Mouse (Mus musculus) forebrain, embryonic 13.5 days (tissue): ENCODE results near the gene Tns1. TPM values are rescaled to one million over a fixed set of nuclear protein-coding genes. Genes with fewer than 3 reads are reported as not detected.

Source experiments
- ATAC-seq: fragments of 200-750 bp; cut with Nextera tagmentation; 2 replicates; pipeline ENCODE4 v1.8.0; 2017
- H3K27ac ChIP-seq: fragments of 300-500 bp; sonication (generic); 2 replicates; pipeline ENCODE4 v1.5.1; 2015; ENCODE audit warnings: inconsistent platforms, mild to moderate bottlenecking, moderate library complexity
- H3K27me3 ChIP-seq: fragments of 300-500 bp; sonication (generic); 2 replicates; pipeline ENCODE4 v1.6.1; 2015; ENCODE audit warnings: mild to moderate bottlenecking, inconsistent platforms
- H3K36me3 ChIP-seq: fragments of 300-500 bp; sonication (generic); 2 replicates; pipeline ENCODE4 v1.6.1; 2015; ENCODE audit warnings: mild to moderate bottlenecking, inconsistent platforms; ENCODE audit not compliant: poor library complexity, severe bottlenecking
- H3K4me1 ChIP-seq: fragments of 300-500 bp; sonication (generic); 2 replicates; pipeline ENCODE4 v1.6.1; 2015; ENCODE audit warnings: inconsistent platforms
- H3K4me2 ChIP-seq: fragments of 300-500 bp; sonication (generic); 2 replicates; pipeline ENCODE4 v1.6.1; 2015; ENCODE audit warnings: inconsistent platforms, mild to moderate bottlenecking, moderate library complexity
- H3K4me3 ChIP-seq: fragments of 300-500 bp; sonication (generic); 2 replicates; pipeline ENCODE4 v1.5.1; 2015; ENCODE audit warnings: mild to moderate bottlenecking, inconsistent platforms
- H3K9ac ChIP-seq: fragments of 300-500 bp; sonication (generic); 2 replicates; pipeline ENCODE4 v1.6.1; 2015; ENCODE audit warnings: mild to moderate bottlenecking, inconsistent platforms
- H3K9me3 ChIP-seq: fragments of 300-500 bp; sonication (generic); replicated peaks from 2 replicates; pipeline ENCODE4 v1.6.1; 2016; ENCODE audit warnings: inconsistent platforms
- WGBS: fragments of 180-500 bp; shearing (Covaris S2); methylation state at CpG from one replicate; pipeline ENCODE4 v1.1.7; 2015; 5-methylcytosine and 5-hydroxymethylcytosine counted together
- polyA plus RNA-seq: library from polyadenylated mRNA; unstranded; fragments of >200 nt; fragmentation: Nextera tagmentation; extraction: Ambion mirVana; gene quantifications from 2 replicates; pipeline ENCODE4 v1.2.1, GENCODE M21; 2015

The Tns1 gene
- polyA plus RNA-seq, 1 experiment from 2014 or later, result 10.4 TPM

DNA sequence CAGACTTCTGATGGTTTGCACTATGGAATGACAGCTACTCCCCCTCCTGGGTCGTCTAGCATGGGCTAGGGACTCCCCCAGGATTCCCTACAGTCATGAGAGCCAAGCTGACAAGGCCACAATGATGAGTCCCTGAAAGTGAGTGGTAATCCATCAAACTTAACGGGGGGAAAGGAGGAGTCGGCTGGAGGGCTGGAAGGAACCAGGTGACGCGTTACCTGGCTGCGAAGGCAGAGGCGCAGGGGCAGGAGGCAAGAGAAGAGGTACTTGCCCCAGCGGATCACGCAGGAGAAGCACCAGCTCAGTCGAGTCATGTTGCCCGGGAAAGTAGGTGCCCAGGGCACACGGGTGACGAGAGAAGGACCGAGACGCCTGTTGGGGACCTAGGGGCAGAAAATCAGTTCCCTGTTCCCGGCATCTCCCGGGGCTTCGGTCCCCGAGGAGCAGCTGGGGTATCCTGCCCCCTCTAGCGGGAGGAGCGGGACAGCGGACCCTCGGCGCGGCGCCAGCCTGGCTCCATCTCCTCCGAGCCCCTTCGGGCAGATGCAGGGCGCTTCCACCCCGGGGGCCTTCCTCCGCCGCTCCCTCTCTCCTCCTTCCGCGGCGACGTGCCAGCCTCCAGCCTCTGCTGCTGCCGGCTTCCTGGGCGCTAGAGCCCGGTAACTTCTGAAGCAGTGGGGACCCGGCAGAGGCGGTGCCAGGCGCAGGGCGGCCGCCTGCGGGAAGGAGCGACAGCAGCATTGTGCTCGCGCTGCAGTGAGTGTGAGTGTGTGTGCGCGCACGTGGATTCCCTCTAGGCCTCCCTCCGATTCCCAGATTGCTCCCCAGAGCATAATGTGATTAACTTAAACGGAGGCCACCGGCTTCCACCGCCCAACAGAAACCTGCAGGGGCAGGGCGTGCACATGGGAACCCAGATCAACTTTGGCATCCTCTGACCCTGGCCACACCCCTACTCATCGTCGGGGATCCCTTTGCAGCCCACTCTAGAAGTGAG lies 25.9 kb downstream of the Tns1 start:
- H3K27ac ChIP-seq, result peak overlapping the region; percentile 86
- peak overlapping the region; percentile 79 for H3K9ac ChIP-seq
- peak; percentile 76 for ATAC-seq
- peak overlapping the region; percentile 87 for H3K4me2 ChIP-seq
- H3K27me3 ChIP-seq, result peaks cover 5% of the 10 kb centered on the region
- H3K36me3 ChIP-seq, result no peaks in the 10 kb centered on the region
- peak overlapping the region; percentile 58 for H3K4me3 ChIP-seq
- peaks cover 76% of the 10 kb centered on the region for H3K4me1 ChIP-seq
- no peaks in the 10 kb centered on the region for H3K9me3 ChIP-seq
- WGBS, result 2% methylated on average over 58 of the region's 58 CpGs

DNA sequence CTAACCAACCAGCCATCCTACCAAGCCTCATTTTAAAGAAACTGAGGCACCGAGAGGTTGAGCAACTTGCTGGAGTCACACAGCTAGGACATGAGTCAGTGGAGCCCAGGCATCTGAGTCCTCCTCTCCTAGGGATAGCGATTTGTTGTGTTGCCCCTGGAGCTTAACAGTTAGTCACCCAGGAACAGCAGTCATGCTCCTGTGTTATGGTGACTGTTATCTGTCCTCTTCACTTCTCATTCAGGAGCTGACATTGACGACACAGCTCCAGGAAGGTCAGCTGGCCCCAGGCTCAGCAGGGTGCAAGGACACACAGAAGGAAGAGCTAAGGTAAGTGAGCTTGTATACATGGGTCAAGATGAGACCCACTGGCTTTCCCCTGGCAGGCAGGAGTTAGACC lies 28.5 kb downstream of the Tns1 start:
- no peak overlapping the region for H3K4me3 ChIP-seq
- H3K9ac ChIP-seq, result no peak overlapping the region
- H3K27me3 ChIP-seq, result peaks cover 5% of the 10 kb centered on the region
- H3K36me3 ChIP-seq, result no peaks in the 10 kb centered on the region
- 59% methylated on average over 3 of the region's 3 CpGs for WGBS
- ATAC-seq, result no peak
- H3K27ac ChIP-seq, result no peak overlapping the region
- no peaks in the 10 kb centered on the region for H3K9me3 ChIP-seq
- no peak overlapping the region for H3K4me2 ChIP-seq
- H3K4me1 ChIP-seq, result peaks cover 73% of the 10 kb centered on the region

DNA sequence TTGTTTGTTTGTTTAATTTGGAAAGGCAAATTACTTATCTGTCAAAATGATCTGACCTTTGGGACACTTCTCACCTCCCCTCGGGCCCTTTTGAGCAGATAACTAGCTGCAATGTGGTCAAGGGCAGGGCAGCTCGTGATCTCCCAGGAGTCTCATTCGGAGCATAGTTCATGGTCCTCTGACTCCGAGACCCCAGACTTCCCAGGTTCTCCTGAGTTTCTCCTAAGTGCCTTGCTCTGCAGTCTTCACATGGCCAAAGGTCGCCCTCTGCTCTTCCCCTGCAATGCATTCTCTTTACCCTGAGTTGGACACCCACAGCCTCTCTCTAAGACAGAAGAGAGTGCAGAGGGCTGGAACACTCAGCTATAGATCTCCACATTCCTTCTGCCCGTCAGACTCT lies 29.0 kb downstream of the Tns1 start:
- no peak for ATAC-seq
- Histone ChIP-seq H3K4me1 (peaks cover 72% of the 10 kb centered on the region), H3K9ac (no peak overlapping the region), H3K9me3 (no peaks in the 10 kb centered on the region), H3K4me2 (no peak overlapping the region), H3K4me3 (no peak overlapping the region), H3K27me3 (peaks cover 5% of the 10 kb centered on the region), H3K36me3 (no peaks in the 10 kb centered on the region), H3K27ac (no peak overlapping the region)
- 71% methylated on average over 6 of the region's 6 CpGs for WGBS

DNA sequence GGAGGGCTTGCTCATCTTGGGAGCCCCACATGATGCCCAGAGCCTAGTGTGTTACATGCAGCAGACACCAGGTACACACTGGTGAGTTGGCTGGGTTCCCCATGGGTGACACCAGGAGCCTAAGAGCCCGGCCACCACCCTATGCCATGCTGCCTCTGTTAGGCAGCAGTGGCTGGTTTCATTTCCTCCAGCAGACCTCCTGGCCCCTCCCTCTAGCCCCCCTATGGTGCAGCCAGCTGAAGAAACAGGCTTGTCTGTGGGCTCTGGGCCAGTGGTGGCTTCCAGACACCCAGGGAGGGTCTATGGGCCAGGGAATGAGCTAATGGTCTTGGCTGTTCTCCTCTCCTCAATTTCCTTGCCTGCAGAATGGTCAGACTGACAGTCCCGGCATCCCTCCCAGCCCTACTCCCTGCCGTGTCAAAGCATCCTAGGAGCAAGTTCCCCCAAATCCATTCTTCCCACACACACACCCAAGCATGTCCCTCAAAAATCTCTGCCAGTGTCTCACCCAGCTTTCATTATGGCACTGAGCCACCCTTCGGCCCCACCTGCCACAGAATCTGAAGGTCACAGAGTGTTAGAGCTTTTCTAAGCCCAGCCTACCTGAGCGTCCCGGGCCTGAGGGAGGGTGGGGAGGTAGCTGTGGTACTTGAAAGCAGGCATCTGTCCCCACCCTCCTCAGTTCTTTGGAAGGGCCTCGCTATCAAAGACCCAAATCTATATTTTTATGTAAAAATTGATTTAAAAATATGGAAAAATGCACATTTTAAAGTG lies 29.6 kb downstream of the Tns1 start:
- no peaks in the 10 kb centered on the region for H3K9me3 ChIP-seq
- H3K4me3 ChIP-seq, result no peak overlapping the region
- H3K4me1 ChIP-seq, result peaks cover 66% of the 10 kb centered on the region
- H3K36me3 ChIP-seq, result no peaks in the 10 kb centered on the region
- peaks cover 4% of the 10 kb centered on the region for H3K27me3 ChIP-seq
- H3K9ac ChIP-seq, result no peak overlapping the region
- 0 out of 2 replicates have a peak, but pooled peaks have one; percentile 5 for ATAC-seq
- H3K27ac ChIP-seq, result no peak overlapping the region
- no peak overlapping the region for H3K4me2 ChIP-seq
- 48% methylated on average over 7 of the region's 7 CpGs for WGBS

DNA sequence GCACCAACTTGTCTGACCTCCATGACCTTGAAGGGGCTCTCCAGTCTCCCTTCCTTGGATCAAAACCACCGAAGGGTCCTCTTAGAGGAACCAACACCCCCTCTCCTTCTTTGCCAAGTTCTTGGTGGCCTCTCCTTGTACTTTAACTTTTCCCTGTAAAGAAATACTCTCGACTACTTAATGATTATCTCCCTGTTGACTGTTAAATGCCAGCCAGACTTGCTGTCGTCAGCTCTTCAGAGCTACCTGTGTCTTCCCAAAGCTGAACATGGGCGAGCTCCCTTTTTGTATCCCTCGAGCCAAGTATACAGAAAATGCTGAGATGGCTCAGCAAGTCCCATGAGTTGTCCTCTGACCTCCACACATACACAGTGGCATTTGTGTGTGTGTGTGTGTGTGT lies 30.8 kb downstream of the Tns1 start:
- Histone ChIP-seq H3K36me3 (no peaks in the 10 kb centered on the region), H3K27ac (no peak overlapping the region), H3K4me1 (peaks cover 57% of the 10 kb centered on the region), H3K27me3 (peaks cover 2% of the 10 kb centered on the region; the same call in 1 of the 2 replicates), H3K4me3 (no peak overlapping the region), H3K9me3 (no peaks in the 10 kb centered on the region), H3K4me2 (no peak overlapping the region), H3K9ac (no peak overlapping the region)
- no peak for ATAC-seq
- 82% methylated on average over 5 of the region's 5 CpGs for WGBS

DNA sequence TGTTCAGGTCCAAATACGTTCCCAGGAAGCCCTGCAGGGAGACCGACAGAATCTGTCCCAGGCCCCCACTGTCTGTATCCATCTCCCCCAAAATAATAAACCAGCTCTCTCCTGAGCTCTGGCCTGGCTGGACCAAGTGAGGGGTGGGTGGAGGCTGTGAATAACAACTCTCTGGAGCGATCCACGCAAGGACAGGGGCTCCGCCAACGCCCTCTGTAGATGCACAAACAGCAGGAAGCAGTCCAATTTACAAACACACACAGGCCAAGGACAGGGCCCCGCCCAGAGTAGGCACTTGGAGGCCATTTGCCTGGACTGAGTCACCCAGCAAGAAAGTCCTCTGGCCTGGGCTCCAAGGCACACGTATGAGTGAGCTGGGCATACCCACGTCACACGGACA lies 32.0 kb downstream of the Tns1 start:
- Histone ChIP-seq H3K9ac (no peak overlapping the region), H3K36me3 (no peaks in the 10 kb centered on the region), H3K4me2 (no peak overlapping the region), H3K4me1 (peaks cover 45% of the 10 kb centered on the region), H3K27me3 (peaks cover 2% of the 10 kb centered on the region; the same call in 1 of the 2 replicates), H3K4me3 (no peak overlapping the region), H3K9me3 (no peaks in the 10 kb centered on the region), H3K27ac (no peak overlapping the region; the same call in 1 of the 2 replicates)
- 54% methylated on average over 10 of the region's 10 CpGs for WGBS
- no peak for ATAC-seq

DNA sequence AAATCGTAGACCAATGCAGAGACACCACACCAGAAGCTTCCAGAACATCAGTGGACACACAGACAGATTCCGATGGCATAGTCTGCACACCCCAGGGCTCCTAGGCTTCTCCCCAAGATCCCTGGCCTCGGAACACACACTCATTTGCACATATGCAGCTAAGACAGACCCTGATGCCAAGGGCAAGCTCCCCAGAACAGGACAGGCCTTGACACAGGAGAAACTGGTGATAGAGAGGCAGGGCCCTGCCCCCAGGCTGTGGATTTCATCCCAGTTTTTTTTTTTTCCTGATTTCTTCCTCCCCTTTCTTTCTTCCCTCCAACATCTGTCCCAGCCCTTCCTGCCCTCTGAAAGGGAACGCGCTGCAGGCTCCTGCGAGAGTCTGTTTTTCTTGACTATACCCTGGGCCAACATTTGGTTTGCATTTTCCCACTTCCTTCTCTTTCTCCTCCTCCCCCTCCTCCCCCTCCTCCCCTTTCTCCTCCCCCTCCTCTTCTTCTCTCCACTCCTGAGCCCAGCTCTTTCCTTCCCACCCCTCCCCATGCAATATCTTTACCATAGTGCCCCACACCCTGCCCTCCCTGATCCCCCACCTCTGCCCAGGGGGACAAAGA lies 32.5 kb downstream of the Tns1 start:
- Histone ChIP-seq H3K9me3 (no peaks in the 10 kb centered on the region), H3K9ac (no peak overlapping the region), H3K4me2 (no peak overlapping the region), H3K27ac (0 out of 2 replicates have a peak overlapping the region, but pooled peaks have one; percentile 16), H3K36me3 (no peaks in the 10 kb centered on the region), H3K4me1 (peaks cover 43% of the 10 kb centered on the region), H3K27me3 (peaks cover 2% of the 10 kb centered on the region; the same call in 1 of the 2 replicates), H3K4me3 (no peak overlapping the region)
- 43% methylated on average over 6 of the region's 6 CpGs for WGBS
- ATAC-seq, result no peak

DNA sequence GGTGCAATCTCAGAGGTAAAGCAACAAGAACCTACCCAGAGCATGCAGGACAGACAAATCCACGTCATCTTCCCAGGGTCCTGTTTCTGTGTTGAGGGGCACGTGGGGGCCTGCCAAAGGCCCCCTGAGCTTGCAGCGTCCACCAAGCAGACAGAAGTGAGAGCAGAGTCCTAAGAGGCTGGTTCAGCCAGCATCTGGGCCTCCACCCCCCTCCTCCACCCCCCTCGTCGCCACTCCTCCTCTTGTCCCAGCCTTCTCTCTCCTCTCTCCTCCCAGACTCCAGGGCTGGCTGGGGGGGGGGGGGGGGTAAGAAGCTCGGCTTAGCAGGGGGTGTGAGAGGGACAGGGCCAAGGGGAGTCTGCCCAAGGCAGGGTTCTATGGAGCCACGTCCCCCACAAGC lies 33.1 kb downstream of the Tns1 start:
- no peak for ATAC-seq
- Histone ChIP-seq H3K36me3 (no peaks in the 10 kb centered on the region), H3K4me2 (no peak overlapping the region), H3K4me1 (peaks cover 38% of the 10 kb centered on the region), H3K9ac (no peak overlapping the region), H3K4me3 (no peak overlapping the region), H3K9me3 (no peaks in the 10 kb centered on the region), H3K27ac (no peak overlapping the region), H3K27me3 (peaks cover 2% of the 10 kb centered on the region; the same call in 1 of the 2 replicates)
- 25% methylated on average over 7 of the region's 7 CpGs for WGBS

DNA sequence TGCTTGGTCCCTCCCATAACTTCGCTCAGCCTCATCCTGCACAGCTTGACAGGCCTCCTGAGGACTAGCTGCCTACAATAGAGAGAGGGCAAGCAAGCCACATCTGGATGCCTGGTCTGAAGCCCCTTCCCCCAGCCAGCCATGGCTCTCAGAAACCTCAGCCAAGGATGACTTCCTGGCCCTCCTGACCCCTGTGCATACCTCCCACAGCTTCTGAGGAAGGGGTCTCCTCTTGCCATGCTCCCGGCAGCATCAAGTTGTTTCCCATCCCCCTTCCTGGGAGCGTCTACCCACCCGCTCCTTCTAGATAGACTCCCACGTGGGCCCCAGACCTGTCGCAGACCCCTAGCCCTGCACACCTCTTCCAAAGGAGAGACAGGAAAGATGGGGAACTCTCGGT lies 33.9 kb downstream of the Tns1 start:
- H3K4me2 ChIP-seq, result no peak overlapping the region
- H3K36me3 ChIP-seq, result no peaks in the 10 kb centered on the region
- 73% methylated on average over 7 of the region's 7 CpGs for WGBS
- no peak overlapping the region for H3K4me3 ChIP-seq
- no peak for ATAC-seq
- no peaks in the 10 kb centered on the region; the same call in 1 of the 2 replicates for H3K27me3 ChIP-seq
- no peaks in the 10 kb centered on the region for H3K9me3 ChIP-seq
- no peak overlapping the region for H3K9ac ChIP-seq
- peaks cover 32% of the 10 kb centered on the region for H3K4me1 ChIP-seq
- H3K27ac ChIP-seq, result no peak overlapping the region

DNA sequence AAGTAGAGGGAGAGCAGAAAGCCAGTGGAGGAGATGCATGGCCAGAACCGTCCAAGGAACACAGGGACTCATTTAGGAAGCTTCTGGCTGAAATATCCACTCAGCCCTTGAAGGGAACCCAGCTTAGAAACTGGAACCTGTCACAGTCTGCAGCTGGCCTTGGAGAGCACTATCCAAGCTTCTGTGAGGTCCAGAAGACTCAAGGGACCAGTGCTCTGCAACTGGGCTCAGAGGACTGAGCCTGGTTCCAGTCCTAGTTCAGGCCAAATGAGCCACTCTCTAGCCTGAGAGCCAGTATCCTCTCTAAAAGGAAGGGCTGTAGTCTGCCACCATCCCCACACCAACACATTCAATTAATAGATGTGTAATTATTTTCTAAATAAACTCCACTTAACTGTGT lies 35.7 kb downstream of the Tns1 start:
- no peak overlapping the region for H3K4me3 ChIP-seq

DNA sequence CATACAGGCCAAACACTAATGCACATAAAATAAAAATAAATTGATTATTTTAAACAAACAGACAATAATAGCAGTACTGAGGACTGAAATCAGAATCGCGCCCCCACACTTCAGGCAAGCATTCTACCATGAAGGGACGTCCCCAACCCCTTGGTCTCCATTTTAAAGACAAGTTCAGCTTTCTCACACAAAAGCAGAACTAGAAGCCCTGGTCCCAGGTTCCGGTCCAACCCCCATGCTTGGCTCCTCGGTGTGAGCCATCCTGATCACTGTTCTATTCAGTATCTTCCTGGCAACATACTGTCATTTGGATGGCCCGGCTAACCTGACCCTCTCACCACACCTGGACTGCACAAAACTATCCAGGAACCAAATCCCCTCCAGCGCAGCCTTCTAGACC lies 38.7 kb downstream of the Tns1 start:
- no peak overlapping the region for H3K27ac ChIP-seq
- ATAC-seq, result no peak
- no peaks in the 10 kb centered on the region for H3K27me3 ChIP-seq
- H3K4me2 ChIP-seq, result no peak overlapping the region
- no peaks in the 10 kb centered on the region for H3K9me3 ChIP-seq
- WGBS, result 82% methylated on average over 7 of the region's 7 CpGs
- H3K36me3 ChIP-seq, result no peaks in the 10 kb centered on the region
- 0 out of 2 replicates have a peak, but pooled peaks cover 7% of the 10 kb centered on the region for H3K4me1 ChIP-seq
- no peak overlapping the region for H3K4me3 ChIP-seq
- no peak overlapping the region for H3K9ac ChIP-seq

More for the DNA sequence above, 35.7 kb downstream of the Tns1 start:
- H3K27ac ChIP-seq, result no peak overlapping the region
- peaks cover 20% of the 10 kb centered on the region for H3K4me1 ChIP-seq
- 88% methylated on average over 1 of the region's 1 CpGs for WGBS
- H3K9ac ChIP-seq, result no peak overlapping the region
- H3K36me3 ChIP-seq, result no peaks in the 10 kb centered on the region
- H3K27me3 ChIP-seq, result no peaks in the 10 kb centered on the region
- no peaks in the 10 kb centered on the region for H3K9me3 ChIP-seq
- ATAC-seq, result no peak
- H3K4me2 ChIP-seq, result no peak overlapping the region
